Mouse (Mus musculus) C2C12 (cell line): ENCODE data around the gene Actb.
A peak's percentile ranks its signal among the peaks of the same experiment; 100 is the strongest.

Source experiments
- CTCF ChIP-seq: IDR thresholded peaks from one replicate; pipeline ENCODE4 v1.5.1; 2011; ENCODE audit not compliant: control insufficient read depth, insufficient read depth, insufficient read length
- MAX ChIP-seq: IDR thresholded peaks from one replicate; pipeline ENCODE4 v1.6.1; 2011; ENCODE audit warnings: mild to moderate bottlenecking, control low read depth
- MYOD1 ChIP-seq: IDR thresholded peaks from one replicate; pipeline ENCODE4 v1.6.1; 2011; ENCODE audit warnings: low read depth; ENCODE audit not compliant: control insufficient read depth, insufficient read length
- USF1 ChIP-seq: IDR thresholded peaks from one replicate; pipeline ENCODE4 v1.6.1; 2011; ENCODE audit warnings: low read depth, mild to moderate bottlenecking, control low read depth, moderate library complexity

GRCm38 (mm10) chr5:142929400-142929752 lies 22.8 kb upstream of the Actb start:
- TF ChIP-seq CTCF = no peak
- TF ChIP-seq MAX = no peak
- TF ChIP-seq USF1 = no peak
- TF ChIP-seq MYOD1 = peak; percentile 74
